Mouse (Mus musculus): ENCODE measurements at regions not wholly inside any gene's neighbourhood (a gene's known extent, or its start where the extent isn't known, plus 50 kb on each side); places are given as distances from the start of the nearest gene placed in this dataset.
A peak's percentile ranks its signal among the peaks of the same experiment; 100 is the strongest.

DNA sequence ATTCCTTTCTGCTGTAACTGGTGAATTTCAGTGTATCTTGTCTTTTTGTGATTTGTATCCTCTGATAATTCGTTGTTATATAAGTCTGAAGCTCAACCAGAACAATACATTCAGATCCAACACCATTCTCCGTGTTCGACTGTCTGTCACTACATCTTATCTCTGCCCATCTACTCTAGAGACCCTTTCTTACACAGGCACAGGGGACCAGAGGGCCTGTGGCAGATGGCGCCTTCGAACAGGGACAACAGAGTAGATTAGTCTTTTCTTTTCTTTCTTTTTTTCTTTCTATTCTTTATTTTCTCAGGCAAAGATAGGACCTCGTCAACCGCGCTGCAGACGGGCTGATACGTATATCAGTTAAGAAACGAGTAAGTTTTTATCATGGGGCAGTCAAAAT, 215.3 kb downstream of the Gm21294 start:
- DNase-seq = peak; percentile 0

Measured in cerebellum, adult 11-12 months (tissue).